Mouse (Mus musculus) urinary bladder, postnatal 25 days (tissue): ENCODE data around the gene Cacna1h.

Experiments
- DNase-seq: peaks from one replicate; pipeline ENCODE4 v3.0.0; 2022; ENCODE audit warnings: low spot score

Cacna1h gene

DNA sequence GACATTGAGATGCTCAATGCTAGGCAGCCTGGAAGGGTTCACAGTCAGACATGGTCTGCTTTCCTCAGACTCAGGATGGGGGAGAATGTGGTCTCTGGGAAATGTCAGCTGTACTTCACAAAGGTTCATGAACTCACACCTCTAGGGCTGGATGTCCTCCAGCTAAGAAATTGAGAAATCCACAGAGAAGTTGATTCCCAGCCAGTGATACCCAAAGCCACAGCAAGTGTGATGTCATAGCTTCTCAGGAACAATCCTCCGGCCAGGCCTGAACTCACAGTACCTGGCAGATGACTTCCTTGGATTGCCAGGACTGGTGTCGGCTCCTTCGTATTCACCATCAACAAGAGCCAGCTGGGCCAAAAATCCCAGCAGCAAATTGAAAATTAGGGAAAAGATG, 12.3 kb upstream of the Cacna1h start:
- DNase-seq = no peak

- no peak for DNase-seq
Measured at GRCm38 (mm10) chr17:25445074-25445473, 11.5 kb upstream of the Cacna1h start.

GRCm38 (mm10) chr17:25442889-25443288, 9.3 kb upstream of the Cacna1h start:
- no peak for DNase-seq

DNA sequence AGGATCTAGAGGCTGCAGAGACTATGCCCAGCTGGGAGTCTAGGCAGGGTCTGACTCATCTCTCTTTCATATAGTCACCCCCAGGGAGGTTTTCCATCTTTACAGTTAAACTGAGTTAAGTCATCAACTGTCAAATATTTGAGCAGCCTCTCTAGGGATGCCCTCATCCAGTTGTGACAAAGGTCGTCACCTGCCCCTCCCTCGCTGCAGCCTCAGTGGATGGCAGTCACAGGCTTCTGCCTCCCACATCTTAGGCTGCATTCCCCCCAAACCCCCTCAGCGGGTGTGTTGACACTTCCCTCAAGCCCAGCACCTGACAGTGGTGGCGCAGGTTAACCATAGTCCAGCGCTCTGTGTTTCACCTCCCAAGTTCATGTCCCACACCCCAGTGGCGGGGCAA, 7.8 kb upstream of the Cacna1h start:
- DNase-seq = no peak

- no peak for DNase-seq
Measured at GRCm38 (mm10) chr17:25433223-25433616, 363 bp downstream of the Cacna1h start.

DNA sequence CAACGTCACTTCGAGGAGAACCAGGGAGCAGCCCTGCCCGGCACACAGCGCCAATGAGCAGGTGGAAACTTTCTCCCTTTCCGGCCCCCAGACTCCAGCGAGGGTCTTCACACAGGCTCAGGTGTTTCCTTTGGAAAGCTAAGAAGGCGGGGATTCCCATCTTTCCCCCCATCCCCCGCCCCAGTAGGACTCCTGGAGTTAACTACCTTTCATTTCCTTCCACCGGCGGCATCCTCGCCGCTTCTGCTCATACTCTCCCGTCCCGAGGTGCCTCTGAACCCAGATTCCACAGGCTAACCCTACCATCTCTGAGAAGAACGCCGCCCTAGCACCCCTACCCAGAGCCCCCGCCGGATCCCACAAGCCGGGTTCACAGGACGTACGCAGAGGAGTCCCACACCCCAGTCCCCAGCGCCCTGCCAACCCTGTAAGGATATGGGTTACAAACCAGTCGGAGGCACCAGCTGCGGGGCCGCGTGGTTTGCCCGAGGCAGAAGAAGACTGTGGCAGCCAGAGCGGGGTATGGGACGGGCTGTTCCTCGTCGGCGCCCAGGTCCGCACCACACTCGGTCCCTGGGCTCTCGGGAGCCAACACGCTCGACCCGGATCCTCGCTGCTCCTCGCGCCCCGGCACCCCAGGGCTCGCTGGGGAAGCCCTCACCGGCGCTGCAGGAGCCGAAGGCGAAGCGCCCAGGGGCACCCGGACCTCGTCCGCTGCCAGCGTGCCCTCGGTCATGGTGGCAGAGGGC, 976 bp downstream of the Cacna1h start:
- DNase-seq = no peak

GRCm38 (mm10) chr17:25430534-25430933, 3.0 kb downstream of the Cacna1h start:
- no peak for DNase-seq

DNA sequence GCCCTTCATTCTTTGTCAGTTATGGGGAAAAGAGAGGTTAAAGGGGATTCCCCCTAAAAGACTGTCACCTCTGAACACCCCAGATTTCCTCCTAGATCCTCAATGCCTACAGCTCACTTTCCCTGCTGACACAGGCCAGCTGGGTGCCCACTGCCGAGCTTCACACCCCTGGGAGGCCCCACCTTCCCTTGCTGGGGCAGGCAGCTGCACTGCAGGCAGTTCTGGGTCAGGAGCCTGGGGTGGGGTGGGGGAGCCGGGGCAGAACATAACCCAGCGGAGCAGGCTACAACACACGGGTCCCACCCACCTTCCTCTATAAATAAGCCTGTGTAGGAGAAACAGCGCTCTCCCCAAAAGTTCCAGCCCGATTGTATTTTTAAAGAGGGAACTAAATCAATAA, 3.7 kb downstream of the Cacna1h start:
- DNase-seq = no peak

DNA sequence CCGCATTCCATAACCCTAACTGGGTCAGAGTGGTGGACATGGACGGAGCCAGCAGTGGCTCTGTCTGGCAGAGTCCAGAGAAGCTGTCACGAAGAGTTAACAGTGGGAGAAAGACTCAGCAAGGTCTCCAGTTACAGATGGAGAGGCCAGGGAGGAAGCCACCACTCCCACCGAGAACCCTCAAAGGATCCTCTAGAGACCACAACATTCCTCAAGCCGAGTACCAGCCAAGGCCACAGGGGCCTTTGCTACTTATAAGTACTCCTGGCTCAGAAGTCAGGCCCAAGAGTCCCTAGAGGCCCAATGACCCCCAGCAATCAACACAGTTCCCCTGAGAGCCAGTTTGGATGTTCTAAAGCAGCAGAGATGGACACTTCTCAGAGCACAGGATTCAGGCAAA, 4.3 kb downstream of the Cacna1h start:
- no peak for DNase-seq

DNA sequence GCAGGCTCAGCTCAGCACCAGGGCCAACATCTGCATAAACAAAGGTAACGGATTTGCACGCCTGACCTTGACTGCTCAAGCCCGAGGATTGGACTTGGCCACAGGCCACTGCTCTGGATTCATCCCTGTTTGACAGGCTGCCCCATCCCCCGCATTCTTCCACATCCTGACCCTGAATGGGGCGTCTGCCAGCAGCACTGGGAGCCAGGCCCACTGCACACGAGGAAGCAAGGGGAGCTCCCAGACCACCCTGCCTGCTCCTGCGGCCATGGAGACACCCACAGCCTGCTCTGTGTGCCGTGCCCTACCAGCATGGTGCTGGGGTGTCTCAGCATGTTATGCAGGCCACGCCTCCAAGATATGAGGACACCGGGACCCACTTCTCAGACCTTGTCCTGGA, 6.1 kb downstream of the Cacna1h start:
- no peak for DNase-seq

DNA sequence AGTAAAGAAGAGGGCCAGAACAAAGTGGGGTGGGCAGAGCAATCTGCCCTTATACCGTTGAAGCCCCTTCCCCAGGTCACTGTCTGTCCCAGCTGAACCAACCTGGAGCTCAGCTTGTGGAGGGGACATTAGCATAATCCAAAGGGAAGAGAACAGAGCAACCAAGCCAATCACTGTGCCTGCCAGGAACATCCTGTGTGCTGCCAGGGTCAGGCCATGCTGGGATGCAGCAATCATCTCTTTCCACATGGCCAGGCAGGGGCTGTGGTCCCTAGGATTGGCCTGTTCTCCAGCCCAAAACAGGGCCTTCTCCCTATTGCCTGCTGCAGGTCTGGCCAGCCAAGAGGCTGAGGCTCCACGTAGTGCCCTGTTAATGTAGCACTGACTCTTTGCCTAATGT, 7.6 kb downstream of the Cacna1h start:
- DNase-seq = no peak

DNA sequence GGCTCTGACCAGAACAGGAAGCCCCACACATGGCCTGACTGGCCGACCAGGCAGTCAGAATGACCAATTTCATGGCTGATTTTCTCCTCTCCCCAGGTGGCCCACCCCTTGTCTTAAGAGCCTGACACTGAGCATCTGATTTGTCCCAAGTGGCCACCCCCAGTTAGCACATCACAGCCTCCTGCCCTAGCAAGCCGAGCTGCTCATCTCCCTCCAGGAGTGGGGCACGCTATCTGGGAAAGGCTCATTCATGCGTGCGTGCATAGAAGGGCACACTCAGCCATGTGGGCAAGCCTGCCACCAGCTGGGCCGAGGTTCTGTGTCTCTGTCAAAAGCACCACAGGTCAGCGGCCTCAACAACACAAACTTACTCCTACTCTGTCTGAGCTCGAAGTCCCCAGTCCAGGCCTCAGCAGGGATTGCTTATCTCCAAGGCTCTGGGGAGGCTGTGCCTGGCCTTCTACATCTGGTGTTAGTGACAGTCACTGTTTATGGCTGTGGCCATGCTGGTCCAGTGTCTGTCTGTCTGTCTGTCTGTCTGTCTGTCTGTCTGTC, 9.0 kb downstream of the Cacna1h start:
- DNase-seq = no peak

GRCm38 (mm10) chr17:25420998-25421397, 12.6 kb downstream of the Cacna1h start:
- DNase-seq = no peak

GRCm38 (mm10) chr17:25418926-25419325, 14.7 kb downstream of the Cacna1h start:
- no peak for DNase-seq

GRCm38 (mm10) chr17:25417990-25418389, 15.6 kb downstream of the Cacna1h start:
- no peak for DNase-seq

GRCm38 (mm10) chr17:25416219-25416618, 17.4 kb downstream of the Cacna1h start:
- DNase-seq = no peak

- no peak for DNase-seq
Measured at GRCm38 (mm10) chr17:25415421-25415913, 18.1 kb downstream of the Cacna1h start.

- no peak for DNase-seq
Measured at GRCm38 (mm10) chr17:25414917-25415316, 18.7 kb downstream of the Cacna1h start.

- DNase-seq = no peak
Measured at GRCm38 (mm10) chr17:25414209-25414608, 19.4 kb downstream of the Cacna1h start.

DNA sequence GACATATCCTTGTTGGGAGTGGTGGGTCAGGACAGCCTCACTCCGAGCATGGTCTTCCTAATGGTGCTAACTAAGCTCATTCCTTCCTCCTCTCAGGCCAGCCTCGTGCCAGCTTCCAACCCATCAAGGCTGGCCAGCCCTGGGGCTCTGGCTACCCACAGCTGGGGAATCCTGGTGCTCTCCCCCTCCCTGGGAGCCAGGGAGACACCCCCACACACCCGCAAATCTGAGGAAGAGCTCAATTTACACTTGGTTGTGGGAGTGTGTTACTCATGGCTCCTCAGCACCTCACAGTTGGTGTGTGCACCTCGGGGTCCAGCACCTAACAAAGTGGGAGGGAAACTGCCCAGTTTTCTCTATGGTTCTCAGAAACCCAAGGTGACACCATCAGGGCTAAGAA, 22.3 kb downstream of the Cacna1h start:
- no peak for DNase-seq

DNA sequence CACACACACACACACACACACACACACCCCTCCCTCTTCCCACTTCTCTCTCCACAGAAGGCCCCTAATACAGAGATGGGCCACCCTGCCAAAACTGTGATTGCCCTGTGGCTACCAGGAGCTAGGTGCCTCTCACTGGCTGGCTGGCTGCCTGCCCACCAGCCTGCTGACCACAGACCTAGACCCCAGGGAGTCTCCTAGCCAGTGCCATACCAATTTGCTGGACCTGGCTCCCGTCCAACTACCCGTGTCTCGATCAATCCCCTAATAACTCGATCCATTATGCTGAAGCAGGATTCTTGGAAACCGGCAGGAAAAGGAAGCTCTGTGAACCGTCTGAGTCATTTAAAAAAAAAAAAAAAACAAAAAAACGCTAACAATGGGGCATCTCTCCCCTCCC, 22.8 kb downstream of the Cacna1h start:
- no peak for DNase-seq

GRCm38 (mm10) chr17:25410180-25410579, 23.4 kb downstream of the Cacna1h start:
- no peak for DNase-seq

DNA sequence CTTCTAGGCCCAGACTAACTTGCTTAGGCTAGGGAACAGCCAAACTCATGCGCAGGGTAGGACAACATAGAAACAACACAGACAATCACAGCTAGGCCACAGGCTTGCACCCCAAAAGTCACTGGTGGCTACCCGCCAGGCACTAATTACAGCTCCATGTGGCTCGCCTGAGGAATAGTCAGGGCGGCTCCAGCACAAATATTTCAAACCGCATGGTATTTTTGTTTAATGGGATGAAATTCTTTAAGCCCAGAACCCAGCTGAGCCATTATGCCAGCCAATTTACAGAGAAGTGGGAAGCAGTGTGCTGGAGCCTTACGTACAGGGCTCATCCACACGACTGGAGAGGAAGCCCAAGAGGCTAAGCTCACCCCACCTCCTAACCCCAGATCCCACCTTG, 24.0 kb downstream of the Cacna1h start:
- DNase-seq = no peak
